11 mouse cellular contexts compared by ENCODE assay signal in the genomic region with DNA sequence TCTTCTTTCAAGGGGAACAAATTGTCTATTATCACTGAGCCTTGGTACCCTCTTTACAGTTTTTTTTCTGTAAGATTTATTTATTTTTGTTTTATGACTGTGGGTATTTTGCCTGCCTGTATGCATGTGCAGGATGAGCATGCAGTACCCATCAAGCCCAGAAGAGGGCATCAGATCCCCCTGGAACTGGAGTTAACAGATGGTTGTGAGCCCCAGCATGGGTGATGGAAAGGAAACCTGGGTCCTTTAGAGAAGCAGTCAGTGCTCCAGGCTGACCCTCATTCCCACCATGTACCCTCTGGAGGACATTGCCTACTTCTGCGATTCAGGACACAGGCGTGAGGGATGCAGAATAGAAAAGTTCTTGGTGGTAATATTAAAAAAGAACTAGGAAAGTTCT. TPM values are rescaled to one million over a fixed set of nuclear protein-coding genes. Genes with fewer than 3 reads are reported as not detected.
A peak's percentile ranks its signal among the peaks of the same experiment; 100 is the strongest.
DNase-seq lines count a peak whose midpoint lies in the region; ATAC-seq and TF ChIP-seq lines count a peak whose summit lies in the region.
"Had no signal": no experiment of that assay in that cellular context is flagged by ENCODE, and none has a peak within 500 bp of the region (broad histone marks: within the 10 kb centered on the region; RNA-seq: fewer than 3 reads in every experiment).

No protein-coding gene starts in this region.

- TF ChIP-seq EP300 in MEL (IDR thresholded peaks at IDR 0.05; ENCODE audit: low read depth in 1 of 2, low read length in 2 of 2), result no peak

- H3K27me3 ChIP-seq in liver, adult 2 months (ENCODE audit: control insufficient read depth, insufficient read depth, low read length), result peaks cover 21% of the 10 kb centered on the region
- peaks cover 46% of the 10 kb centered on the region for H3K27me3 ChIP-seq in liver, embryonic 11.5 days (replicated peaks; ENCODE audit: control insufficient read depth, insufficient read depth, low read length)
- no peaks in the 10 kb centered on the region for H3K27me3 ChIP-seq in MEL (ENCODE audit: control insufficient read depth in 1 of 2, insufficient read depth in 2 of 2, low read length in 2 of 2)
- peaks cover 44% of the 10 kb centered on the region for H3K27me3 ChIP-seq in hindbrain, embryonic 12.5 days

- no peaks in the 10 kb centered on the region for H3K36me3 ChIP-seq in liver, adult 2 months (ENCODE audit: control insufficient read depth, insufficient read depth, low read length)
- no peaks in the 10 kb centered on the region for H3K36me3 ChIP-seq in liver, embryonic 11.5 days (ENCODE audit: control insufficient read depth, insufficient read depth, low read length)
- H3K36me3 ChIP-seq in MEL (ENCODE audit: control insufficient read depth in 1 of 2, insufficient read depth in 2 of 2, low read length in 2 of 2), result no peaks in the 10 kb centered on the region
- no peaks in the 10 kb centered on the region for H3K36me3 ChIP-seq in hindbrain, embryonic 12.5 days
- H3K36me3 ChIP-seq: G1E; limb, embryonic 13.5 days had no signal

- no peak overlapping the region for H3K4me2 ChIP-seq in liver, embryonic 11.5 days
- no peak overlapping the region for H3K4me2 ChIP-seq in hindbrain, embryonic 12.5 days (replicated peaks)
- H3K4me2 ChIP-seq: limb, embryonic 13.5 days had no signal

- no peak overlapping the region for H3K27ac ChIP-seq in liver, adult 2 months (replicated peaks; ENCODE audit: insufficient read depth, low read depth, low read length)
- H3K27ac ChIP-seq in liver, embryonic 11.5 days (ENCODE audit: low read depth, low read length), result no peak overlapping the region
- H3K27ac ChIP-seq in MEL (ENCODE audit: control insufficient read depth, low read depth, low read length), result no peak overlapping the region
- no peak overlapping the region for H3K27ac ChIP-seq in hindbrain, embryonic 12.5 days
- H3K27ac ChIP-seq: limb, embryonic 13.5 days had no signal

- TF ChIP-seq POLR2A in liver, adult 2 months (IDR thresholded peaks at IDR 0.05; ENCODE audit: extremely low read depth, insufficient read depth, low read length), result no peak
- TF ChIP-seq POLR2A in MEL (IDR thresholded peaks at IDR 0.05; ENCODE audit: control insufficient read depth in 1 of 2, insufficient read depth in 1 of 2, low read depth in 1 of 2, low read length in 2 of 2, poor library complexity in 1 of 2), result no peak

- H3K9ac ChIP-seq in liver, adult 2 months (ENCODE audit: low read depth, low read length), result no peak overlapping the region
- H3K9ac ChIP-seq in liver, embryonic 11.5 days (ENCODE audit: low read depth, low read length), result no peak overlapping the region
- no peak overlapping the region for H3K9ac ChIP-seq in MEL (ENCODE audit: control insufficient read depth, low read depth, low read length, poor library complexity, severe bottlenecking)
- H3K9ac ChIP-seq in hindbrain, embryonic 12.5 days, result no peak overlapping the region
- H3K9ac ChIP-seq: limb, embryonic 13.5 days had no signal

- H3K9me3 ChIP-seq in liver, embryonic 11.5 days (ENCODE audit: control insufficient read depth, low read length), result no peaks in the 10 kb centered on the region
- H3K9me3 ChIP-seq in MEL (replicated peaks; ENCODE audit: insufficient read depth, low read length), result no peaks in the 10 kb centered on the region
- peaks cover 4% of the 10 kb centered on the region; the same call in 1 of the 2 replicates for H3K9me3 ChIP-seq in hindbrain, embryonic 12.5 days (replicated peaks)

- DNase-seq in embryo, embryonic 10.5 days (ENCODE audit: low spot score), result peak; percentile 39
- DNase-seq in embryo, embryonic 11 days, result no peak
- no peak for DNase-seq in liver, adult 2 months (ENCODE audit: extremely low read depth, low read depth, low spot score)
- no peak for DNase-seq in liver, embryonic 11.5 days (ENCODE audit: low spot score)
- peak; percentile 29 for DNase-seq in MEL (ENCODE audit: low read depth, low spot score)
- peak; percentile 63 for DNase-seq in retina, postnatal 1 day
- DNase-seq: spleen, adult 18-20 months had no signal

- peak; percentile 22; the same call in 1 of the 2 replicates for TF ChIP-seq CTCF in liver, adult 2 months (IDR thresholded peaks at IDR 0.05; ENCODE audit: low read depth, low read length)
- peak; percentile 53 to 66 (median 56) for TF ChIP-seq CTCF in MEL (IDR thresholded peaks at IDR 0.05 in 2 of 3, conservative IDR thresholded peaks at IDR 0.05 in 1 of 3; ENCODE audit: control insufficient read depth in 1 of 3, insufficient read depth in 1 of 3, low read depth in 2 of 3, low read length in 3 of 3, poor library complexity in 1 of 3, severe bottlenecking in 1 of 3)

- 94% methylated on average over 2 of the region's 2 CpGs for WGBS in liver, adult 2 months
- 96% methylated on average over 2 of the region's 2 CpGs for WGBS in liver, embryonic 11.5 days
- 100% methylated on average over 2 of the region's 2 CpGs for WGBS in hindbrain, embryonic 12.5 days

- peaks cover 4% of the 10 kb centered on the region; the same call in 1 of the 2 replicates for H3K4me1 ChIP-seq in liver, adult 2 months (ENCODE audit: control insufficient read depth, insufficient read depth, low read length)
- peaks cover 15% of the 10 kb centered on the region for H3K4me1 ChIP-seq in liver, embryonic 11.5 days (replicated peaks; ENCODE audit: control insufficient read depth, insufficient read depth, low read length)
- no peaks in the 10 kb centered on the region for H3K4me1 ChIP-seq in MEL (ENCODE audit: control insufficient read depth in 1 of 2, insufficient read depth in 2 of 2, low read length in 2 of 2)
- H3K4me1 ChIP-seq in hindbrain, embryonic 12.5 days, result peaks cover 34% of the 10 kb centered on the region

- H3K4me3 ChIP-seq in liver, adult 2 months (ENCODE audit: insufficient read depth, low read depth, low read length), result no peak overlapping the region
- no peak overlapping the region for H3K4me3 ChIP-seq in liver, embryonic 11.5 days (ENCODE audit: low read depth, low read length)
- no peak overlapping the region for H3K4me3 ChIP-seq in MEL (ENCODE audit: control insufficient read depth in 1 of 2, insufficient read depth in 1 of 2, low read depth in 2 of 2, low read length in 2 of 2)
- H3K4me3 ChIP-seq in hindbrain, embryonic 12.5 days, result no peak overlapping the region
- H3K4me3 ChIP-seq: limb, embryonic 13.5 days had no signal

- ATAC-seq in liver, embryonic 11.5 days (replicated peaks; ENCODE audit: low FRiP score), result no peak
- no peak for ATAC-seq in inflammation-experienced regulatory T-cells, adult 6 months
- ATAC-seq in hindbrain, embryonic 12.5 days (ENCODE audit: low FRiP score), result no peak

- TF ChIP-seq RAD21 in MEL (IDR thresholded peaks at IDR 0.05; ENCODE audit: low read depth, low read length), result peak; percentile 40

- H3K79me2 ChIP-seq in liver, adult 2 months (ENCODE audit: control insufficient read depth, insufficient read depth, low read length), result no peaks in the 10 kb centered on the region
- H3K79me2 ChIP-seq in MEL (ENCODE audit: control insufficient read depth, insufficient read depth, low read length, poor library complexity), result no peaks in the 10 kb centered on the region

TF ChIP-seq in MEL, 35 proteins besides CTCF, POLR2A, EP300 and RAD21:
- no peak for TF ChIP-seq KAT2A (conservative IDR thresholded peaks at IDR 0.05; ENCODE audit: low read depth, low read length)
- TF ChIP-seq SMC3 (IDR thresholded peaks at IDR 0.05; ENCODE audit: low read depth, low read length), result peak; percentile 71
- TF ChIP-seq MEF2A (IDR thresholded peaks at IDR 0.05; ENCODE audit: extremely low read depth, insufficient replicate concordance, low read depth, low read length, poor library complexity, severe bottlenecking), result no peak
- peak; percentile 49 for TF ChIP-seq ZC3H11A (IDR thresholded peaks at IDR 0.05; ENCODE audit: low read depth, low read length)
- TF ChIP-seq BHLHE40 (IDR thresholded peaks at IDR 0.05; ENCODE audit: borderline replicate concordance, low read depth, low read length), result no peak
- TF ChIP-seq CHD2 (IDR thresholded peaks at IDR 0.05; ENCODE audit: low read length), result no peak
- no peak for TF ChIP-seq USF1 (IDR thresholded peaks at IDR 0.05; ENCODE audit: low read depth, low read length)

RNA-seq across cellular contexts. Expression of a gene that starts 4.4 kb away (rescaled TPM):
- 0.09 and 0.20 TPM in 2 replicates for total RNA-seq in liver, adult 2 months (2014; rRNA removed)
- polyA plus RNA-seq in liver, adult 2 months (2012; rRNA removed), result 0.27 and 0.41 TPM in 2 replicates
- 2.0 and 3.3 TPM in 2 replicates for polyA plus RNA-seq in liver, embryonic 11.5 days (2014; fragmentation: Nextera tagmentation; extraction: Ambion mirVana)
- total RNA-seq in MEL (2012; rRNA removed), result not detected in 2 replicates
- not detected for polyA plus RNA-seq in MEL (2012; ENCODE audit: insufficient read depth in 1 of 2, insufficient read length in 2 of 2, low read depth in 1 of 2, low replicate concordance in 2 of 2, missing spikeins in 1 of 2)
- 10 to 100 TPM; 11.0 to 19.2 (median 13.1) TPM for polyA plus RNA-seq in inflammation-experienced regulatory T-cells, adult 6 months (2017; shearing (Covaris generic))
- polyA plus RNA-seq in hindbrain, embryonic 12.5 days (2016; fragmentation: Nextera tagmentation; extraction: Ambion mirVana), result 24.6 and 25.1 TPM in 2 replicates
- total RNA-seq: G1E had no signal
- polyA plus RNA-seq: G1E had no signal

Comparison
In these comparisons a context has a peak if more than half of its experiments do, and no peak if none do; other contexts are left out.
1. DNase-seq: peak in embryo, embryonic 10.5 days (single experiment), MEL (single experiment) and retina, postnatal 1 day (single experiment); none in embryo, embryonic 11 days (single experiment), liver, adult 2 months (single experiment) and liver, embryonic 11.5 days (single experiment).